12 mouse cellular contexts compared by ENCODE assay signal in genomic region chr15:6569074-6569473, GRCm38 (mm10). TPM values are rescaled to one million over a fixed set of nuclear protein-coding genes. Genes with fewer than 3 reads are reported as not detected.
DNase-seq lines count a peak whose midpoint lies in the region; ATAC-seq and TF ChIP-seq lines count a peak whose summit lies in the region.
"Had no signal": no experiment of that assay in that cellular context is flagged by ENCODE, and none has a peak within 500 bp of the region (broad histone marks: within the 10 kb centered on the region; RNA-seq: fewer than 3 reads in every experiment).

No protein-coding gene starts in this region.

- H3K4me1 ChIP-seq in liver, adult 2 months (ENCODE audit: control insufficient read depth, insufficient read depth, low read length), result no peaks in the 10 kb centered on the region; the same call in 1 of the 2 replicates
- peaks cover 12 to 26% of the 10 kb centered on the region in 2 experiments for H3K4me1 ChIP-seq in CH12.LX (ENCODE audit: control insufficient read depth in 1 of 2, insufficient read depth in 2 of 2)
- no peaks in the 10 kb centered on the region for H3K4me1 ChIP-seq in midbrain, postnatal 0 days (ENCODE audit: insufficient read depth, low read length)
- H3K4me1 ChIP-seq: hindbrain, embryonic 13.5 days had no signal

- H3K4me3 ChIP-seq in liver, adult 2 months (ENCODE audit: insufficient read depth, low read depth, low read length), result no peak overlapping the region
- H3K4me3 ChIP-seq in CH12.LX (replicated peaks in 1 of 3; ENCODE audit: low read depth in 2 of 3, low read length in 2 of 3, poor library complexity in 1 of 3), result no peak overlapping the region
- no peak overlapping the region for H3K4me3 ChIP-seq in midbrain, postnatal 0 days (ENCODE audit: low read depth, low read length)
- H3K4me3 ChIP-seq: embryonic facial prominence, embryonic 13.5 days; hindbrain, embryonic 13.5 days; midbrain, embryonic 10.5 days had no signal

- TF ChIP-seq CTCF in liver, adult 2 months (IDR thresholded peaks at IDR 0.05; ENCODE audit: low read depth, low read length), result no peak
- no peak for TF ChIP-seq CTCF in CH12.LX (conservative IDR thresholded peaks at IDR 0.05 in 1 of 2, IDR thresholded peaks at IDR 0.05 in 1 of 2; ENCODE audit: low read depth in 2 of 2, low read length in 2 of 2)
- no peak for TF ChIP-seq CTCF in midbrain, postnatal 0 days (IDR thresholded peaks at IDR 0.05)

- peak; percentile 52 for DNase-seq in liver, adult 2 months (ENCODE audit: extremely low read depth, low read depth, low spot score)
- DNase-seq in liver (no peak), CH12.LX (ENCODE audit: extremely low read depth) (peak; percentile 81)
- no peak for DNase-seq in kidney, postnatal 4 days
- no peak for DNase-seq in midbrain, postnatal 0 days (ENCODE audit: low spot score)
- DNase-seq: thymus, adult 2 months had no signal

- peak overlapping the region; percentile 39; the same call in 1 of the 2 replicates for H3K27ac ChIP-seq in liver, adult 2 months (replicated peaks; ENCODE audit: insufficient read depth, low read depth, low read length)
- H3K27ac ChIP-seq in CH12.LX (ENCODE audit: insufficient read depth, low read depth), result no peak overlapping the region
- H3K27ac ChIP-seq in midbrain, postnatal 0 days (ENCODE audit: low read depth, low read length), result no peak overlapping the region
- H3K27ac ChIP-seq: embryonic facial prominence, embryonic 13.5 days; hindbrain, embryonic 13.5 days; midbrain, embryonic 10.5 days had no signal

- TF ChIP-seq POLR2A in liver, adult 2 months (IDR thresholded peaks at IDR 0.05; ENCODE audit: extremely low read depth, insufficient read depth, low read length), result no peak
- TF ChIP-seq POLR2A in CH12.LX (IDR thresholded peaks at IDR 0.05; ENCODE audit: low read depth, low read length), result no peak

- in situ Hi-C loops in CH12.LX (cut with MboI; ENCODE audit: low pct_ligation_motif_present, low pct_unique_long_range_greater_than_20kb, low sequenced_read_pairs), result loop anchor here (10.0 kb wide), 1 partner anchor 64 kb away; no protein-coding TSS in a partner anchor

- H3K79me2 ChIP-seq in liver, adult 2 months (ENCODE audit: control insufficient read depth, insufficient read depth, low read length), result no peaks in the 10 kb centered on the region
- H3K79me2 ChIP-seq in CH12.LX (replicated peaks; ENCODE audit: control insufficient read depth, extremely low read depth, insufficient read depth, poor library complexity, severe bottlenecking), result no peaks in the 10 kb centered on the region; the same call in 1 of the 2 replicates

- no peaks in the 10 kb centered on the region for H3K36me3 ChIP-seq in liver, adult 2 months (ENCODE audit: control insufficient read depth, insufficient read depth, low read length)
- H3K36me3 ChIP-seq in CH12.LX (replicated peaks in 1 of 2; ENCODE audit: control insufficient read depth in 1 of 2, insufficient read depth in 1 of 2, low read length in 1 of 2), result no peaks in the 10 kb centered on the region
- no peaks in the 10 kb centered on the region for H3K36me3 ChIP-seq in midbrain, postnatal 0 days (ENCODE audit: insufficient read depth, low read length)
- H3K36me3 ChIP-seq: embryonic facial prominence, embryonic 13.5 days; hindbrain, embryonic 13.5 days; midbrain, embryonic 10.5 days had no signal

- H3K9ac ChIP-seq in liver, adult 2 months (ENCODE audit: low read depth, low read length), result no peak overlapping the region
- H3K9ac ChIP-seq in CH12.LX (ENCODE audit: insufficient read depth, low read depth), result no peak overlapping the region
- H3K9ac ChIP-seq in midbrain, postnatal 0 days (replicated peaks; ENCODE audit: low read length, poor library complexity, severe bottlenecking), result no peak overlapping the region
- H3K9ac ChIP-seq: embryonic facial prominence, embryonic 13.5 days; hindbrain, embryonic 13.5 days had no signal

- dilution Hi-C loops in CH12.LX (cut with MboI; ENCODE audit: extremely low pct_ligation_motif_present, extremely low pct_unique_long_range_greater_than_20kb, low sequenced_read_pairs), result no loop called here

- 0 out of 2 replicates have a peak, but pooled peaks have one; percentile 15 for TF ChIP-seq EP300 in CH12.LX (IDR thresholded peaks at IDR 0.05; ENCODE audit: low read length)

- no peaks in the 10 kb centered on the region for H3K27me3 ChIP-seq in liver, adult 2 months (ENCODE audit: control insufficient read depth, insufficient read depth, low read length)
- H3K27me3 ChIP-seq in CH12.LX (replicated peaks), result no peaks in the 10 kb centered on the region
- no peaks in the 10 kb centered on the region for H3K27me3 ChIP-seq in midbrain, postnatal 0 days (ENCODE audit: insufficient read depth, low read length)
- H3K27me3 ChIP-seq: embryonic facial prominence, embryonic 13.5 days; hindbrain, embryonic 13.5 days; Patski had no signal

- H3K4me2 ChIP-seq in CH12.LX (ENCODE audit: insufficient read depth, low read depth, poor library complexity, severe bottlenecking), result peak overlapping the region; percentile 51; the same call in 1 of the 2 replicates
- no peak overlapping the region for H3K4me2 ChIP-seq in midbrain, postnatal 0 days (ENCODE audit: low read depth, low read length, poor library complexity, severe bottlenecking)
- H3K4me2 ChIP-seq: embryonic facial prominence, embryonic 13.5 days; hindbrain, embryonic 13.5 days had no signal

- no peaks in the 10 kb centered on the region for H3K9me3 ChIP-seq in CH12.LX (replicated peaks; ENCODE audit: low read length)
- no peaks in the 10 kb centered on the region for H3K9me3 ChIP-seq in midbrain, postnatal 0 days (ENCODE audit: low read length)
- H3K9me3 ChIP-seq: embryonic facial prominence, embryonic 13.5 days; hindbrain, embryonic 13.5 days; midbrain, embryonic 10.5 days had no signal

- WGBS in liver, adult 2 months, result 52% methylated on average over 5 of the region's 5 CpGs
- WGBS in midbrain, postnatal 0 days, result 79% methylated on average over 5 of the region's 5 CpGs

- peak; percentile 63 for ATAC-seq in common myeloid progenitor, adult 5-6 weeks (replicated peaks; ENCODE audit: low read depth, poor library complexity, severe bottlenecking)
- ATAC-seq in monocyte, adult 5-6 weeks (replicated peaks; ENCODE audit: insufficient number of reproducible peaks, low FRiP score, low TSS enrichment, poor library complexity, severe bottlenecking), result peak; percentile 69
- ATAC-seq in midbrain, postnatal 0 days (ENCODE audit: low FRiP score), result no peak
- ATAC-seq: Patski had no signal

- no peak for TF ChIP-seq RAD21 in CH12.LX (IDR thresholded peaks at IDR 0.05; ENCODE audit: low read depth, low read length)

TF ChIP-seq in CH12.LX, 34 proteins besides CTCF, POLR2A, EP300 and RAD21:
- TF ChIP-seq ETS1 (conservative IDR thresholded peaks at IDR 0.05; ENCODE audit: low read depth, low read length) (peak; percentile 54; the same call in 1 of the 2 replicates), NRF1 (IDR thresholded peaks at IDR 0.05; ENCODE audit: low read depth, low read length) (no peak), IRF4 (IDR thresholded peaks at IDR 0.05; ENCODE audit: low read depth, low read length) (peak; percentile 62; the same call in 1 of the 2 replicates), TCF12 (IDR thresholded peaks at IDR 0.05; ENCODE audit: low read depth, low read length) (no peak), CHD2 (IDR thresholded peaks at IDR 0.05; ENCODE audit: low read length) (no peak), GABPA (IDR thresholded peaks at IDR 0.05; ENCODE audit: insufficient replicate concordance, low read depth, low read length) (no peak), BHLHE40 (IDR thresholded peaks at IDR 0.05; ENCODE audit: low read depth, low read length) (peak; percentile 79), MAFK (IDR thresholded peaks at IDR 0.05; ENCODE audit: insufficient replicate concordance, low read length) (0 out of 2 replicates have a peak, but pooled peaks have one; percentile 40)

RNA-seq across cellular contexts. Expression of gene Fyb, which starts 46.4 kb away (rescaled TPM):
- total RNA-seq in liver, adult 2 months (2014; rRNA removed), result 40.8 and 42.3 TPM in 2 replicates
- 61.4 and 98.2 TPM in 2 replicates for polyA plus RNA-seq in liver, adult 2 months (2012; rRNA removed)
- 53.1 and 60.1 TPM in 2 replicates for total RNA-seq in CH12.LX (2012; rRNA removed)
- total RNA-seq in CH12.LX (2014; rRNA removed), result 13.4 and 17.6 TPM in 2 replicates
- polyA plus RNA-seq in CH12.LX (2012; ENCODE audit: insufficient read length, low read depth), result 32.2 and 127 TPM in 2 replicates
- total RNA-seq in common myeloid progenitor, adult 5-6 weeks (2017), result 40.5 and 132 TPM in 2 replicates
- 384 to 678 TPM (median 449 TPM) in 3 replicates for total RNA-seq in monocyte, adult 5-6 weeks (2017)
- 2.2 TPM in 1 of 2 replicates, not detected in the other for total RNA-seq in midbrain, postnatal 0 days (2014; rRNA removed)
- 1.5 and 3.6 TPM in 2 replicates for polyA plus RNA-seq in midbrain, postnatal 0 days (2015; fragmentation: Nextera tagmentation; extraction: Ambion mirVana)

Comparison
In these comparisons a context has a peak if more than half of its experiments do, and no peak if none do; other contexts are left out.
1. DNase-seq: peak in liver, adult 2 months (single experiment) and CH12.LX (single experiment); none in liver (single experiment), kidney, postnatal 4 days (0 of 2) and midbrain, postnatal 0 days (single experiment).